Mouse (Mus musculus) testis, adult 2 months (tissue): ENCODE results near the gene Pex7. TPM values are rescaled to one million over a fixed set of nuclear protein-coding genes. Genes with fewer than 3 reads are reported as not detected.

ENCODE experiments used
- H3K27ac ChIP-seq: fragments of 200-500 bp; 2 replicates; pipeline ENCODE4 v1.5.1; 2012; ENCODE audit warnings: low read depth, low read length; ENCODE audit not compliant: control insufficient read depth, insufficient read depth
- H3K27me3 ChIP-seq: fragments of 200-500 bp; 2 replicates; pipeline ENCODE4 v1.6.1; 2012; ENCODE audit warnings: mild to moderate bottlenecking, low read length, moderate library complexity; ENCODE audit not compliant: control insufficient read depth, insufficient read depth
- H3K36me3 ChIP-seq: fragments of 200-500 bp; 2 replicates; pipeline ENCODE4 v1.6.1; 2012; ENCODE audit warnings: mild to moderate bottlenecking, low read length; ENCODE audit not compliant: control insufficient read depth, insufficient read depth
- H3K4me1 ChIP-seq: fragments of 200-500 bp; 2 replicates; pipeline ENCODE4 v1.6.1; 2012; ENCODE audit warnings: low read length; ENCODE audit not compliant: control insufficient read depth, insufficient read depth
- H3K4me3 ChIP-seq: fragments of 200-500 bp; 2 replicates; pipeline ENCODE4 v1.5.1; 2012; ENCODE audit warnings: low read depth, mild to moderate bottlenecking, low read length, moderate library complexity, mixed read lengths; ENCODE audit not compliant: control insufficient read depth
- CTCF ChIP-seq: fragments of 200-500 bp; IDR thresholded peaks from 2 replicates; pipeline ENCODE4 v1.5.1; 2012; ENCODE audit warnings: low read depth, mild to moderate bottlenecking, inconsistent platforms, low read length, moderate library complexity; ENCODE audit not compliant: control insufficient read depth, insufficient read depth, insufficient replicate concordance
- POLR2A ChIP-seq: fragments of 200-500 bp; IDR thresholded peaks from 2 replicates; pipeline ENCODE4 v1.6.1; 2012; ENCODE audit warnings: low read depth, mild to moderate bottlenecking, inconsistent platforms, low read length, moderate library complexity; ENCODE audit not compliant: control insufficient read depth
- polyA plus RNA-seq: library from polyadenylated mRNA; depleted of rRNA; stranded (reverse); fragments of >200 nt; gene quantifications from 2 replicates; pipeline ENCODE4 v1.2.3, GENCODE M21; 2012

Pex7 gene
- polyA plus RNA-seq, 1 experiment = 19.8 TPM

DNA sequence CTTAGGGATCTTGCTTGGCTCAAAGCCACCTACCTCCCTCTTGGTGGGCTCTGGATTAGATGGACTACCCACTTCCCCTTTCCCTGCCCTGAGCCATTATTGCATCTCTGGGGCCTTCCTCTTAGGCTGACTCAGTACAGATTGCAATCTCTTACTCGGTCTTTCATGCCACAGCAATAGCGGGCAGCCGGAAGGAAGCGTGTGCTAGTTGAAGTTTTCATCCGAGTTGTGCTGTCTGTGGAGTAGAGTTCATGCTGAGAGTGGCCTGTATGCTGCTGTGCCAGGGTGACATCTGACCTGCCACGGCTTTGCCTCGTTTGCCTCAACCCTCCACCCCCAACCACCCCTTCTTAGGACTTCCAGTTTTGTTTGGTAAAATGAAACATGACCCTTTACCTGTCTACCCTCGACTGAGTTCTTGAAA is 31.8 kb upstream of the Pex7 start:
- peaks cover 3% of the 10 kb centered on the region; the same call in 1 of the 2 replicates for H3K4me1 ChIP-seq
- H3K4me3 ChIP-seq = no peak overlapping the region
- H3K27me3 ChIP-seq = no peaks in the 10 kb centered on the region
- no peaks in the 10 kb centered on the region for H3K36me3 ChIP-seq
- no peak overlapping the region for H3K27ac ChIP-seq
- TF ChIP-seq POLR2A (no peak), CTCF (no peak)

DNA sequence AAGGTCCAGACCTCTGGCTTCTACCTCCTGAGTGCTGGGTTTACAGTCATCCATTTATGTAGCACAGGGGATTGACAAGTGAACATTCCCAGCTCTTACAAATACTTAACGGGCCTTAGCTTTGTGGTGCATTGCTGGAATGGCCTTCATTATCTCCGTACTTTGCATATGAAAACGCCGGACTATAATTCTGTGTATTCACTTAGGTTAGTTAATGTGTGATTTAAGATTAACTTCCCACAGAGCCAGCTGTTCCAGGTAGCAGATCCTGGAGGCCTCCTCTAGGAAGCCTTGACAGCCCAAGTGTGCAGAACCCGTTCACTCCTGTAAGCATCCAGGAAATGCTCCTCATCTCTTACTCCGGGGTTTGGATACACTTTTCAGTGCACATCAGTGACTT is 31.2 kb upstream of the Pex7 start:
- Histone ChIP-seq H3K4me1 (peaks cover 5% of the 10 kb centered on the region), H3K27ac (no peak overlapping the region), H3K27me3 (no peaks in the 10 kb centered on the region), H3K4me3 (no peak overlapping the region), H3K36me3 (no peaks in the 10 kb centered on the region)
- TF ChIP-seq POLR2A (no peak), CTCF (no peak)

GRCm38 (mm10) chr10:19936961-19937708 is 29.6 kb upstream of the Pex7 start:
- H3K27ac ChIP-seq = no peak overlapping the region
- H3K27me3 ChIP-seq = no peaks in the 10 kb centered on the region
- no peak overlapping the region for H3K4me3 ChIP-seq
- peaks cover 10% of the 10 kb centered on the region for H3K4me1 ChIP-seq
- TF ChIP-seq POLR2A (no peak), CTCF (no peak)
- no peaks in the 10 kb centered on the region for H3K36me3 ChIP-seq

- H3K4me1 ChIP-seq = peaks cover 10% of the 10 kb centered on the region
- no peak overlapping the region for H3K4me3 ChIP-seq
- H3K27me3 ChIP-seq = no peaks in the 10 kb centered on the region
- H3K27ac ChIP-seq = no peak overlapping the region
- TF ChIP-seq POLR2A = no peak
- TF ChIP-seq CTCF = no peak
- H3K36me3 ChIP-seq = no peaks in the 10 kb centered on the region
These were observed 28.4 kb upstream of the Pex7 start for GRCm38 (mm10) chr10:19935821-19936367.

GRCm38 (mm10) chr10:19935295-19935623 is 27.8 kb upstream of the Pex7 start:
- no peak overlapping the region for H3K27ac ChIP-seq

DNA sequence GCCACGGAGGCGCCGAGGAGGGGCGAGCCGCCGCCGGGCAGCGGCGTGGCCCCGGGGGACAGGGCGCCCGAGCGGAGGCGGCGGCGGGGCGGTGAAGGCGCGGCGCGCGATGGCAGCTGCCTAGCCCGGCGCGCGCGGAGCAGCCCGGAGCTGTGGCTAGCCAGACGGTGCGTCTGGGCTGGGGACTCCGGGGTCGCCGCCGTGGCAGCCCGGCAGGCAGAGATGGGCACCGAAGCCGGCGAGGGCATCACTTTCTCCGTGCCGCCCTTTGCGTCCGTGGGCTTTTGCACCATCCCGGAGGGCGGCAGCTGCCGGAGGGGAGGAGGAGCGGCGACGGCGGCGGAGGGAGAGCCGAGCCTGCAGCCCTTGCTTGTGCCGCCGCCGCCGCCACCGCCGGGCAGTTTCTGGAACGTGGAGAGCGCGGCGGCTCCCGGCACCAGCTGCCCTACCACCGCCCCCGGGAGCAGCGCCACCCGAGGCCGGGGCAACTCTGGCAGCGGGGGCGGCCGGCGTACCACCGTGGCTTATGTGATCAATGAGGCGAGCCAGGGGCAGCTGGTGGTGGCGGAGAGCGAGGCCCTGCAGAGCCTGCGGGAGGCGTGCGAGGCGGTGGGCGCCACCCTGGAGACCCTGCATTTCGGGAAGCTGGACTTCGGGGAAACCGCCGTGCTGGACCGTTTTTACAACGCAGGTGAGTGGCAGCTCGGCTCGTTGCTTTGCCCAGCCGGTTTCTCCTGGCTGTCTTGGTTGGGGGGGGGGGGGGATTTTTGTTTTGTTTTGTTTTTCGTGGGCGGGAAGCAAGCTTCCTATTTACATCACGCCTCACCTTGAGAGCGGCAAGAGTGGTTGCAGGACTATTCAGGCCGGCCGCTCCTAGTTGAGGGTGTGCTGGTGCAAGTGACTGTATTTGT is 27.1 kb upstream of the Pex7 start, which contains the start of gene Map3k5:
Map3k5 (plus strand) TSS at position 89 of the 911 bp plus-strand sequence.
- H3K4me1 ChIP-seq = peaks cover 10% of the 10 kb centered on the region
- TF ChIP-seq CTCF = no peak
- 0 out of 2 replicates have a peak, but pooled peaks have one; percentile 18 for TF ChIP-seq POLR2A
- H3K27me3 ChIP-seq = no peaks in the 10 kb centered on the region
- H3K27ac ChIP-seq = peak within 1 kb of the TSS; percentile 75
- H3K36me3 ChIP-seq = no peaks in the 10 kb centered on the region
- peak within 1 kb of the TSS; percentile 88 for H3K4me3 ChIP-seq

More at GRCm38 (mm10) chr10:19935295-19935623, 27.8 kb upstream of the Pex7 start:
- peaks cover 10% of the 10 kb centered on the region for H3K4me1 ChIP-seq
- H3K27me3 ChIP-seq = no peaks in the 10 kb centered on the region
- no peaks in the 10 kb centered on the region for H3K36me3 ChIP-seq
- TF ChIP-seq CTCF = no peak
- no peak for TF ChIP-seq POLR2A
- H3K4me3 ChIP-seq = peak overlapping the region; percentile 88
